Mouse (Mus musculus) ovary, postnatal 10 days (tissue): ENCODE data around the gene Camk1g.

ENCODE experiments used
- DNase-seq: peaks from one replicate; pipeline ENCODE4 v3.0.0; 2022; ENCODE audit warnings: low spot score

Camk1g gene

GRCm38 (mm10) chr1:193332671-193333070 lies 37.4 kb downstream of the Camk1g start:
- no peak for DNase-seq

GRCm38 (mm10) chr1:193332018-193332417 lies 38.1 kb downstream of the Camk1g start:
- DNase-seq: no peak

GRCm38 (mm10) chr1:193330626-193331025 lies 39.5 kb downstream of the Camk1g start:
- DNase-seq: no peak

- DNase-seq: no peak
Observed at GRCm38 (mm10) chr1:193330172-193330571, 39.9 kb downstream of the Camk1g start.

GRCm38 (mm10) chr1:193329557-193329956 lies 40.5 kb downstream of the Camk1g start:
- DNase-seq: no peak

- no peak for DNase-seq
Observed at GRCm38 (mm10) chr1:193327686-193328085, 42.4 kb downstream of the Camk1g start.

- DNase-seq: no peak
Observed at GRCm38 (mm10) chr1:193327216-193327615, 42.9 kb downstream of the Camk1g start.

- DNase-seq: no peak
Observed at GRCm38 (mm10) chr1:193326456-193327145, 43.5 kb downstream of the Camk1g start.

- DNase-seq: no peak
Observed at GRCm38 (mm10) chr1:193325891-193326290, 44.2 kb downstream of the Camk1g start.

GRCm38 (mm10) chr1:193324224-193324623 lies 45.9 kb downstream of the Camk1g start:
- DNase-seq: no peak

- DNase-seq: no peak
Observed at GRCm38 (mm10) chr1:193323686-193324085, 46.4 kb downstream of the Camk1g start.

- no peak for DNase-seq
Observed at GRCm38 (mm10) chr1:193320398-193320797, 49.7 kb downstream of the Camk1g start.

GRCm38 (mm10) chr1:193319721-193320120 lies 50.4 kb downstream of the Camk1g start:
- no peak for DNase-seq

GRCm38 (mm10) chr1:193317159-193317559 lies 52.9 kb downstream of the Camk1g start:
- no peak for DNase-seq

- DNase-seq: no peak
Observed at GRCm38 (mm10) chr1:193316358-193316750, 53.7 kb downstream of the Camk1g start.

- DNase-seq: peak; percentile 49
Observed at GRCm38 (mm10) chr1:193315705-193316357, 54.3 kb downstream of the Camk1g start.

- DNase-seq: no peak
Observed at GRCm38 (mm10) chr1:193311596-193311995, 58.5 kb downstream of the Camk1g start.

- DNase-seq: no peak
Observed at GRCm38 (mm10) chr1:193310519-193311085, 59.5 kb downstream of the Camk1g start.

GRCm38 (mm10) chr1:193309785-193310518 lies 60.1 kb downstream of the Camk1g start:
- DNase-seq: no peak

GRCm38 (mm10) chr1:193306832-193307231 lies 63.3 kb downstream of the Camk1g start:
- no peak for DNase-seq

GRCm38 (mm10) chr1:193305386-193305785 lies 64.7 kb downstream of the Camk1g start:
- no peak for DNase-seq

- no peak for DNase-seq
Observed at GRCm38 (mm10) chr1:193303096-193303495, 67.0 kb downstream of the Camk1g start.

GRCm38 (mm10) chr1:193302093-193302405 lies 68.0 kb downstream of the Camk1g start:
- no peak for DNase-seq
